Mouse (Mus musculus) right cerebral cortex, postnatal 4 days (tissue): ENCODE measurements around the gene Uqcr10.

ENCODE experiments used
- DNase-seq: peaks from one replicate; pipeline ENCODE4 v3.0.0-alpha.2; 2022

Uqcr10 gene

GRCm38 (mm10) chr11:4671736-4672135 lies 32.4 kb downstream of the Uqcr10 start:
- no peak for DNase-seq

GRCm38 (mm10) chr11:4662496-4662878 lies 41.7 kb downstream of the Uqcr10 start:
- DNase-seq = no peak

GRCm38 (mm10) chr11:4661871-4662495 lies 42.2 kb downstream of the Uqcr10 start:
- DNase-seq = no peak

- DNase-seq = no peak
Measured at GRCm38 (mm10) chr11:4661324-4661723, 42.8 kb downstream of the Uqcr10 start.

GRCm38 (mm10) chr11:4660309-4661025 lies 43.7 kb downstream of the Uqcr10 start:
- DNase-seq = no peak

GRCm38 (mm10) chr11:4659818-4660217 lies 44.3 kb downstream of the Uqcr10 start:
- DNase-seq = no peak
